Mouse (Mus musculus) MEL (cell line): ENCODE data around the gene Dync2h1. TPM values are rescaled to one million over a fixed set of nuclear protein-coding genes. Genes with fewer than 3 reads are reported as not detected.

ENCODE experiments used
- DNase-seq: peaks from one replicate; pipeline ENCODE4 v3.0.0; 2011; ENCODE audit warnings: low read depth, low spot score
- H3K27ac ChIP-seq: 2 replicates; pipeline ENCODE4 v1.5.1; 2012; ENCODE audit warnings: low read depth, mild to moderate bottlenecking, control low read depth, low read length, moderate library complexity; ENCODE audit not compliant: control insufficient read depth
- H3K27me3 ChIP-seq, 2 experiments: fragments of 150-350 bp in 1 of 2; sonication (generic) in 1 of 2; 2 replicates each; pipeline ENCODE4 v1.6.1; 2012; ENCODE audit warnings: low read length in 2 of 2, mild to moderate bottlenecking in 2 of 2, improper control_type of control experiment in 1 of 2, moderate library complexity in 1 of 2; ENCODE audit not compliant: insufficient read depth in 2 of 2, control insufficient read depth in 1 of 2
- H3K36me3 ChIP-seq, 2 experiments: 2 replicates each; pipeline ENCODE4 v1.6.1; 2012 to 2014; ENCODE audit warnings: low read length in 2 of 2, improper control_type of control experiment in 1 of 2, inconsistent platforms in 1 of 2, mild to moderate bottlenecking in 1 of 2; ENCODE audit not compliant: insufficient read depth in 2 of 2, control insufficient read depth in 1 of 2
- H3K4me1 ChIP-seq, 2 experiments: fragments of 150-350 bp in 1 of 2; sonication (generic) in 1 of 2; 2 replicates each; pipeline ENCODE4 v1.6.1; 2012; ENCODE audit warnings: low read length in 2 of 2, improper control_type of control experiment in 1 of 2, mild to moderate bottlenecking in 1 of 2; ENCODE audit not compliant: insufficient read depth in 2 of 2, control insufficient read depth in 1 of 2
- H3K4me3 ChIP-seq, 2 experiments: fragments of 150-350 bp in 1 of 2; sonication (generic) in 1 of 2; 2 replicates each; pipeline ENCODE4 v1.5.1; 2012; ENCODE audit warnings: low read depth in 2 of 2, low read length in 2 of 2, mild to moderate bottlenecking in 2 of 2, moderate library complexity in 2 of 2, control low read depth in 1 of 2, improper control_type of control experiment in 1 of 2; ENCODE audit not compliant: control insufficient read depth in 1 of 2, insufficient read depth in 1 of 2
- H3K79me2 ChIP-seq: 2 replicates; pipeline ENCODE4 v1.6.1; 2012; ENCODE audit warnings: mild to moderate bottlenecking, low read length, moderate library complexity; ENCODE audit not compliant: control insufficient read depth, poor library complexity, insufficient read depth
- H3K9ac ChIP-seq: 2 replicates; pipeline ENCODE4 v1.6.1; 2012; ENCODE audit warnings: low read depth, mild to moderate bottlenecking, control low read depth, low read length, moderate library complexity; ENCODE audit not compliant: control insufficient read depth, poor library complexity, severe bottlenecking
- H3K9me3 ChIP-seq: fragments of 150-350 bp; sonication (generic); replicated peaks from 2 replicates; pipeline ENCODE4 v1.6.1; 2012; ENCODE audit warnings: mild to moderate bottlenecking, low read length, improper control_type of control experiment, moderate library complexity; ENCODE audit not compliant: insufficient read depth
- CHD2 ChIP-seq: IDR thresholded peaks from 2 replicates; pipeline ENCODE4 v1.6.1; 2011; ENCODE audit warnings: low read length, improper control_type of control experiment
- ELF1 ChIP-seq: IDR thresholded peaks from 2 replicates; pipeline ENCODE4 v1.6.1; 2014; ENCODE audit warnings: low read depth, mild to moderate bottlenecking, inconsistent platforms, low read length, improper control_type of control experiment, moderate library complexity
- EP300 ChIP-seq, 2 experiments: IDR thresholded peaks; 2 replicates each; pipeline ENCODE4 v1.6.1; 2011; ENCODE audit warnings: improper control_type of control experiment in 2 of 2, low read length in 2 of 2, low read depth in 1 of 2, mild to moderate bottlenecking in 1 of 2
- ETS1 ChIP-seq: IDR thresholded peaks from 2 replicates; pipeline ENCODE4 v1.6.1; 2012; ENCODE audit warnings: low read depth, mild to moderate bottlenecking, inconsistent platforms, low read length, improper control_type of control experiment, moderate library complexity
- GABPA ChIP-seq: IDR thresholded peaks from 2 replicates; pipeline ENCODE4 v1.6.1; 2012; ENCODE audit warnings: low read depth, mild to moderate bottlenecking, inconsistent platforms, low read length, improper control_type of control experiment, moderate library complexity
- GATA1 ChIP-seq: IDR thresholded peaks from 2 replicates; pipeline ENCODE4 v1.6.1; 2011; ENCODE audit warnings: low read depth, low read length, improper control_type of control experiment
- HCFC1 ChIP-seq: IDR thresholded peaks from 2 replicates; pipeline ENCODE4 v1.6.1; 2012; ENCODE audit warnings: low read depth, mild to moderate bottlenecking, inconsistent platforms, low read length, improper control_type of control experiment, moderate library complexity
- JUND ChIP-seq: IDR thresholded peaks from 2 replicates; pipeline ENCODE4 v1.6.1; 2011; ENCODE audit warnings: low read depth, mild to moderate bottlenecking, improper control_type of control experiment, low read length
- KAT2A ChIP-seq: conservative IDR thresholded peaks from 2 replicates; pipeline ENCODE4 v1.6.1; 2012; ENCODE audit warnings: low read depth, low read length, improper control_type of control experiment, inconsistent platforms
- MEF2A ChIP-seq: IDR thresholded peaks from 2 replicates; pipeline ENCODE4 v1.6.1; 2014; ENCODE audit warnings: low read depth, mild to moderate bottlenecking, inconsistent platforms, low read length, improper control_type of control experiment; ENCODE audit not compliant: poor library complexity, insufficient replicate concordance, severe bottlenecking; ENCODE audit errors: extremely low read depth
- MYC ChIP-seq: IDR thresholded peaks from 2 replicates; pipeline ENCODE4 v1.6.1; 2011; ENCODE audit warnings: low read depth, mild to moderate bottlenecking, low read length, improper control_type of control experiment, moderate library complexity
- NRF1 ChIP-seq: IDR thresholded peaks from 2 replicates; pipeline ENCODE4 v1.6.1; 2014; ENCODE audit warnings: low read depth, mild to moderate bottlenecking, inconsistent platforms, low read length, improper control_type of control experiment, moderate library complexity; ENCODE audit not compliant: poor library complexity, insufficient read depth, severe bottlenecking
- POLR2AphosphoS2 ChIP-seq: IDR thresholded peaks from 2 replicates; pipeline ENCODE4 v1.6.1; 2011; ENCODE audit warnings: low read length, improper control_type of control experiment
- POLR2AphosphoS5 ChIP-seq: IDR thresholded peaks from 2 replicates; pipeline ENCODE4 v1.6.1; 2012; ENCODE audit warnings: low read depth, borderline replicate concordance, mild to moderate bottlenecking, inconsistent platforms, low read length, moderate library complexity, mixed read lengths
- RCOR1 ChIP-seq: IDR thresholded peaks from 2 replicates; pipeline ENCODE4 v1.6.1; 2012; ENCODE audit warnings: low read depth, mild to moderate bottlenecking, inconsistent platforms, low read length, improper control_type of control experiment
- TAL1 ChIP-seq: IDR thresholded peaks from 2 replicates; pipeline ENCODE4 v1.6.1; 2012; ENCODE audit warnings: mild to moderate bottlenecking, inconsistent platforms, low read length, moderate library complexity, mixed read lengths
- TBP ChIP-seq: IDR thresholded peaks from 2 replicates; pipeline ENCODE4 v1.8.0; 2011; ENCODE audit warnings: low read depth, low read length, improper control_type of control experiment
- TCF12 ChIP-seq: IDR thresholded peaks from 2 replicates; pipeline ENCODE4 v1.6.1; 2014; ENCODE audit warnings: low read depth, mild to moderate bottlenecking, inconsistent platforms, low read length, improper control_type of control experiment, moderate library complexity
- UBTF ChIP-seq: IDR thresholded peaks from 2 replicates; pipeline ENCODE4 v1.6.1; 2012; ENCODE audit warnings: low read depth, mild to moderate bottlenecking, inconsistent platforms, low read length, improper control_type of control experiment, moderate library complexity, borderline replicate concordance; ENCODE audit not compliant: insufficient read depth
- USF2 ChIP-seq, 2 experiments: IDR thresholded peaks; 2 replicates each; pipeline ENCODE4 v1.6.1; 2011 to 2012; ENCODE audit warnings: improper control_type of control experiment in 2 of 2, low read length in 2 of 2, borderline replicate concordance in 1 of 2, inconsistent platforms in 1 of 2, low read depth in 1 of 2, mild to moderate bottlenecking in 1 of 2; ENCODE audit not compliant: insufficient read depth in 1 of 2
- ZNF384 ChIP-seq: IDR thresholded peaks from 2 replicates; pipeline ENCODE4 v1.6.1; 2012; ENCODE audit warnings: low read depth, mild to moderate bottlenecking, inconsistent platforms, low read length, improper control_type of control experiment
- polyA plus RNA-seq, 2 experiments: library from polyadenylated mRNA; stranded (reverse) in 1 of 2; unstranded in 1 of 2; fragments of >175 nt in 1 of 2; fragments of >200 nt in 1 of 2; gene quantifications; 2 replicates each; pipeline versions ENCODE4 v1.2.1 to v1.2.4; 2012; ENCODE audit warnings: low replicate concordance in 2 of 2, low read depth in 1 of 2; ENCODE audit not compliant: insufficient read length in 2 of 2, insufficient read depth in 1 of 2, missing spikeins in 1 of 2
- total RNA-seq: library from RNA; depleted of rRNA; stranded (reverse); fragments of 300-350 nt; gene quantifications from 2 replicates; pipeline ENCODE4 v1.2.3, GENCODE M21; 2012

Gene Dync2h1
- total and polyA plus RNA-seq, 3 experiments = 3.2 to 4.5 TPM; not detected in 1

DNA sequence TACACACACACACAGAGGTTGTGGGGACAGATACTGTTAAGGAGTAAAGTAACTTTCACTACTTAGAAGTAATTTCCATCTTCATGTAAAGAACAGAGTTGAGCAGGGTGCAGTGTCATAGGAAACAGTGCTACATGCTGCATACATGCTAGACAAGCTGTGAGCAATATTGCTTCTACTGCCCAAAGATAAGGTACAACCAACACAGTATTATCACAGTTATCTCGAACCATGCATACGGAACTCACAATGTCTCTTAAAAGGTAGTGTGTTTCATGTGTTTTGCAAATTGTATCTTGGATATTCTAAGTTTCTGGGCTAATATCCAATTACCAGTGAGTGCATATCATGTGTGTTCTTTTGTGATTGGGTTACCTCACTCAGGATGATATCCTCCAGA lies 61.4 kb downstream of the Dync2h1 start:
- Histone ChIP-seq H3K27ac (no peak overlapping the region), H3K27me3 (no peaks in the 10 kb centered on the region), H3K4me3 (no peak overlapping the region), H3K4me1 (no peaks in the 10 kb centered on the region; a peak in 1 of 4 replicates), H3K36me3 (peaks cover 0 to 7% of the 10 kb centered on the region in 2 experiments; a peak in 2 of 4 replicates), H3K9me3 (no peaks in the 10 kb centered on the region), H3K79me2 (no peaks in the 10 kb centered on the region), H3K9ac (no peak overlapping the region)
- peak; percentile 57 for DNase-seq
- TF ChIP-seq TCF12 = peak; percentile 30; the same call in 1 of the 2 replicates
- TF ChIP-seq EP300 (IDR thresholded peaks at IDR 0.05; ENCODE audit: low read depth in 1 of 2, low read length in 2 of 2) = peak; percentile 41 to 51; a peak in 3 of 4 replicates
- TF ChIP-seq MEF2A = no peak
- TF ChIP-seq ETS1 = peak; percentile 44; the same call in 1 of the 2 replicates
- no peak for TF ChIP-seq KAT2A
- TF ChIP-seq GATA1 = peak; percentile 76
- TF ChIP-seq HCFC1 = no peak

DNA sequence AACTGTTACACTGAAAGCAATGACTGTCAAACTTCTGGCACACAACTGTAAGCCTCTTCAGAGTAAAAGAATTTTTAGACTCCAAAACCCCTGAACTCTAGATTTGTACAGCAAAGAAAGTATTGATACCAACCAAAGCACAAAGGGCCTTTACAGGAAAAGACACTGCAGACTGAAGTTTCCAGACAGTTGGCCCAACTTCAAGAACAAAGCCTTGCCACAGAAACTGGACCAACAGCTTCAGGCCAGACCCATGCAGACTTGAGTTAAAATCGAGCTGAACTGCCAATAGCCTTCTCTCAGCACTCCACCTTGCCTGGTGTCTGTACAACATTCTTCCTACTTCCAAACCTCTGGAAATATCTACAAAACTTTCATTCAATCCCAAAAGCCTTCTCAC lies 74.1 kb downstream of the Dync2h1 start:
- Histone ChIP-seq H3K27ac (no peak overlapping the region), H3K9ac (no peak overlapping the region), H3K36me3 (no peaks in the 10 kb centered on the region), H3K4me3 (no peak overlapping the region), H3K79me2 (no peaks in the 10 kb centered on the region), H3K9me3 (no peaks in the 10 kb centered on the region), H3K4me1 (no peaks in the 10 kb centered on the region), H3K27me3 (no peaks in the 10 kb centered on the region)
- DNase-seq = no peak
- TF ChIP-seq ETS1 (no peak), POLR2AphosphoS2 (no peak), GATA1 (no peak), UBTF (no peak), POLR2AphosphoS5 (no peak), CHD2 (no peak)

DNA sequence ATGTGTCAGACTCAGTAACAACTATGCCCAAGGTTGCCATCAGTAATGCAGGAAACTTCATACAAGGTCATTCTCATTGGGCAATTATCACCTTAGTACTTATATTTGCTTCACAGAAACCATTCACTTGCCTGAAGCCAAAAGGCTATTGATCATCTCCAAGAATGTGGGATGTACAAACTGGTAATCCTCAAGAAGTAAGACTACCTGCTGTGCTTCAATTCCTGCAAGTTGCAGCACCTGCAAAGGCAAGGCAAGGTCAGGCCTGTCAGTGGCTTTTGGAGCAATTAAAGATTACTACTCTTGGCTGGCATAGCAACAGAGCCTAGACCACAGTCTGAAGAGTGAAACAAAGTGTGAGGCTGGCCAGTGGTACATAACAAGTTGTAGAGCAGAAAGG lies 82.9 kb downstream of the Dync2h1 start:
- H3K4me1 ChIP-seq = no peaks in the 10 kb centered on the region
- no peak overlapping the region for H3K4me3 ChIP-seq
- H3K36me3 ChIP-seq = no peaks in the 10 kb centered on the region
- H3K27ac ChIP-seq = no peak overlapping the region
- TF ChIP-seq NRF1 = no peak
- no peak for TF ChIP-seq RCOR1
- TF ChIP-seq MYC = no peak
- TF ChIP-seq MEF2A = no peak
- no peak for TF ChIP-seq GABPA
- no peak for TF ChIP-seq TBP
- no peak for TF ChIP-seq ZNF384
- TF ChIP-seq USF2 (IDR thresholded peaks at IDR 0.05; ENCODE audit: borderline replicate concordance in 1 of 2, insufficient read depth in 1 of 2, low read depth in 1 of 2, low read length in 2 of 2) = no peak
- no peak for TF ChIP-seq JUND
- no peak for TF ChIP-seq GATA1
- no peak for TF ChIP-seq ELF1
- no peak for TF ChIP-seq TAL1
- TF ChIP-seq CHD2 = no peak
- no peak overlapping the region for H3K9ac ChIP-seq
- no peaks in the 10 kb centered on the region for H3K9me3 ChIP-seq
- H3K27me3 ChIP-seq = no peaks in the 10 kb centered on the region
- H3K79me2 ChIP-seq = no peaks in the 10 kb centered on the region
- no peak for DNase-seq
